Mouse (Mus musculus): ENCODE results near the gene Kdr. TPM values are rescaled to one million over a fixed set of nuclear protein-coding genes. Genes with fewer than 3 reads are reported as not detected.

Gene Kdr
- polyA plus RNA-seq, 1 experiment from 2014 or later, result 26.9 TPM

DNA sequence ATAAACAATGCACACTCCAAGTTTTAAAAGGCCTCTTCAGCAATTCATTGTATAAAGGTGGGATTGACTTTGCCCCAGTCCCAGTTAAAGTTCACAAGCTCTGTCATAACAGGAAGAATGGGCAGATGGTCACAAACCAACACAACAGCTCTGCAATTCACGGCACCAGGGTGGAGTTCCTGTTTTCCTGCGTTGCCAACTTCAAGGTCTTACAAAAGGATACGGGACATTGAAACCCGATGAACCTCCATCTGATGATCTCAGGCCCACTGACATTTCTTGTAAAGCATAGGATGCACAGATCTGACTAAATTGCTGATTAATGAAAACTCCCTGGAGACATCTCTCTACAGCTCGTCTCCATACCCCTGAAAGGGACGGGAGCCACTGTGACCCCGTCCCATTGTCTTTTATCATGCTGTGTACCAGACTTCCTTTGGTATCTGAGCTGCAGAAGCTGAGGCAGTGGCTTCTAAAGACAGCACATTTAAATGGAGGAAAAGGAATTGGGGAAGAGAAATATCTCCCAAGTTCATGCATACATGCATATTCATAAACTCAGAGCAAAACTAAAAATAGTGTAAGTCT, 3.6 kb downstream of the Kdr start:
- 63% methylated on average over 7 of the region's 7 CpGs for WGBS
- H3K4me3 ChIP-seq (replicated peaks; ENCODE audit: low read depth, low read length), result no peak overlapping the region
- H3K27ac ChIP-seq (replicated peaks; ENCODE audit: low read depth, low read length), result no peak overlapping the region
- H3K4me1 ChIP-seq (ENCODE audit: control insufficient read depth, insufficient read depth, low read length), result peaks cover 18% of the 10 kb centered on the region
- no peaks in the 10 kb centered on the region for H3K9me3 ChIP-seq (ENCODE audit: control insufficient read depth, low read length)
- peaks cover 36% of the 10 kb centered on the region for H3K27me3 ChIP-seq (ENCODE audit: control insufficient read depth, insufficient read depth, low read length)
- no peak overlapping the region for H3K9ac ChIP-seq (replicated peaks; ENCODE audit: low read length)
- ATAC-seq (ENCODE audit: low FRiP score, low TSS enrichment) (no peak), DNase-seq (no peak)
- no peaks in the 10 kb centered on the region for H3K36me3 ChIP-seq (ENCODE audit: control insufficient read depth, insufficient read depth, low read length)
- no peak overlapping the region for H3K4me2 ChIP-seq (ENCODE audit: low read length)

DNA sequence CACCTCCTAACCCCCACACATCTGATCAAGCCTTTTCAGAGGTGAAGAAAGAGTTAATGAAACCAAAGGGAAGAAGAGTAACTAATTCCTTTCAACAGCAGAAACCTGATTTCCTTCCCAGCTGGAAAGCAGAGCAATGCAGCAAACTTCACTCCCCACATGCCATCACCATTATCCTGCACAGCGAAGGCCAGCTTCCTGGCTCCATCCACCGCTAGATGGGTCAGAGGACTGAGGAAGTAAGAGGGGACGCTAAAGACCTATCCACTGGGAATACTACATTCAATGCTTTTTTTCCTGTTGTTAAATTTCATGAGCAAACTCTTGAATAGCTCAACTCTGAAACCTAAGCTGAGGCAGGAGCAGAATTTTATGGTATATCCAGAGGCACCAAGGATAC, 8.4 kb downstream of the Kdr start:
- H3K9me3 ChIP-seq (ENCODE audit: control insufficient read depth, low read length), result no peaks in the 10 kb centered on the region
- no peak overlapping the region for H3K9ac ChIP-seq (replicated peaks; ENCODE audit: low read length)
- no peak overlapping the region for H3K27ac ChIP-seq (replicated peaks; ENCODE audit: low read depth, low read length)
- H3K4me2 ChIP-seq (ENCODE audit: low read length), result no peak overlapping the region
- no peak overlapping the region for H3K4me3 ChIP-seq (replicated peaks; ENCODE audit: low read depth, low read length)
- WGBS, result 37% methylated on average over 3 of the region's 3 CpGs
- H3K27me3 ChIP-seq (ENCODE audit: control insufficient read depth, insufficient read depth, low read length), result no peaks in the 10 kb centered on the region
- no peaks in the 10 kb centered on the region for H3K4me1 ChIP-seq (ENCODE audit: control insufficient read depth, insufficient read depth, low read length)
- ATAC-seq (ENCODE audit: low FRiP score, low TSS enrichment) (no peak), DNase-seq (no peak)
- H3K36me3 ChIP-seq (ENCODE audit: control insufficient read depth, insufficient read depth, low read length), result no peaks in the 10 kb centered on the region

DNA sequence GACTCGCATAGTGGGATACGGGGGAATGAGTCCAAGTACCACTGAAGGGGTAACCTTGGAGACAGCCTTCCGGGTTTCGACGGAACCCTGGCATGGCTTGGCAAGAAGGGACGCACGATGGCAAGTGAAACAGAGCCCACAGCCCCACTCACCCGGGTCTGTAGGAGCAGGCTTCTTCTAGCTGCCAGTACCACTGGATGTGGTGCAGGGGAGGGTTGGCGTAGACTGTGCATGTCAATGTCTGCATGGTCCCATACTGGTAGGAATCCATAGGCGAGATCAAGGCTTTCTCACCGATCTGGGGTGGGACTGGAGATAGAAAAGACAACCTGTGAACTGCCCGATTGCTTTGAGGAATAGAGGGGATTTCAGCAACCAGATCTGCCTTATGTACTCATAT, 15.7 kb downstream of the Kdr start:
- Histone ChIP-seq H3K4me2 (ENCODE audit: low read length) (no peak overlapping the region), H3K4me1 (ENCODE audit: control insufficient read depth, insufficient read depth, low read length) (no peaks in the 10 kb centered on the region), H3K4me3 (replicated peaks; ENCODE audit: low read depth, low read length) (no peak overlapping the region), H3K27ac (replicated peaks; ENCODE audit: low read depth, low read length) (no peak overlapping the region), H3K9me3 (ENCODE audit: control insufficient read depth, low read length) (no peaks in the 10 kb centered on the region), H3K36me3 (ENCODE audit: control insufficient read depth, insufficient read depth, low read length) (no peaks in the 10 kb centered on the region), H3K27me3 (ENCODE audit: control insufficient read depth, insufficient read depth, low read length) (no peaks in the 10 kb centered on the region), H3K9ac (replicated peaks; ENCODE audit: low read length) (no peak overlapping the region)
- DNase-seq, result no peak
- no peak for ATAC-seq (ENCODE audit: low FRiP score, low TSS enrichment)
- WGBS, result 89% methylated on average over 12 of the region's 12 CpGs

DNA sequence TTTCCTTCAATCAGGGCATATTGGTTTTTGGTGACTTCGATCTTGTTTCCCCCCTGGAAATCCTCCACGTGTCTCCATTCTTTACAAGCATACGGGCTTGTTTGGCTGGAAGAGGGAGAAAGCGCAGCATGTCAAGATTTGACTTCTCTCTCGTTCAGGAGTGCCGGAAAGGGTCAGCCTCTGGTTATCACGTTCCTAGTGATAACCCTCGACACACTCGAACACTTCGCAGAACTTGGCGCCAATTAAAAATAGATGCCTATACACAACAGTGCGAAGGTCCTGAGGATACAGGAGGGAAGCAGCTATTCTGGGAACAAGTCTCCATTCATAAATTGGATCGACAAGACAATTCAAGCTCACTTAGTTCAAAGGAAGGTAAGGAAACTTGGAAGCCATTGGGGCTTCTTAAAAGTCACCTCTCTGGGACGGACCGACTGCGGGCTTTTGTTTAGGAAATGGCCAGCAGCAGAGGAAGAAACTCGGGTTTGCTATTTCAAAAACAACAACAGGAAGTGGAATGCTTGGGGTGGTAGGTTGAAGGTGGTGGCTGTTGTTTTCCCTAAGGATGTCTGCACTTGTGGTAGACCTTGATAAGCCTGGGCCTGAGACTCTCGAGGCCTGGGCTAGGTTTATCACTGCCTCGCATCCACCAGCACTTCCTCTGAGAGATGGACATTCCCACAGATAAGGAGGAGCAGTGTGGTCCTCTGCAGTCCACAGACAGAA, 16.4 kb downstream of the Kdr start:
- DNase-seq (no peak), ATAC-seq (ENCODE audit: low FRiP score, low TSS enrichment) (no peak)
- Histone ChIP-seq H3K36me3 (ENCODE audit: control insufficient read depth, insufficient read depth, low read length) (no peaks in the 10 kb centered on the region), H3K4me1 (ENCODE audit: control insufficient read depth, insufficient read depth, low read length) (no peaks in the 10 kb centered on the region), H3K4me2 (ENCODE audit: low read length) (no peak overlapping the region), H3K9ac (replicated peaks; ENCODE audit: low read length) (no peak overlapping the region), H3K9me3 (ENCODE audit: control insufficient read depth, low read length) (no peaks in the 10 kb centered on the region), H3K27me3 (ENCODE audit: control insufficient read depth, insufficient read depth, low read length) (no peaks in the 10 kb centered on the region), H3K4me3 (replicated peaks; ENCODE audit: low read depth, low read length) (no peak overlapping the region), H3K27ac (replicated peaks; ENCODE audit: low read depth, low read length) (no peak overlapping the region)
- 89% methylated on average over 19 of the region's 19 CpGs for WGBS

DNA sequence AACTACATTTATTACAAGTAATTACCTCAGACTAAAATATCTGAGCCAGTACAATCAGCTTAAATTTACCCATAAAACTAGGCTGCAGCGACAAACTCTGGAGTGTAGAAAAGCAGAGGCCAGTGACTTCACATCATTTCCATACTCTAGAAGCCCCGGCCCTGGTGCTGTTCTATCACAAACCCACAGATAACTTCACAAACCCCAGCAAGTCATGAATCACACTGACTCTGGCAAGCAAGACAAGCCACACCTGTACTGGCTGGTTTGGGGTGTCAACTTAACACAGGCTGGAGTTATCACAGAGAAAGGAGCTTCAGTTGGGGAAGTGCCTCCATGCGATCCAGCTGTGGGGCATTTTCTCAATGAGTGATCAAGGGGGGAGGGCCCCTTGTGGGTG, 18.4 kb downstream of the Kdr start:
- WGBS, result 82% methylated on average over 3 of the region's 3 CpGs
- DNase-seq, result no peak

DNA sequence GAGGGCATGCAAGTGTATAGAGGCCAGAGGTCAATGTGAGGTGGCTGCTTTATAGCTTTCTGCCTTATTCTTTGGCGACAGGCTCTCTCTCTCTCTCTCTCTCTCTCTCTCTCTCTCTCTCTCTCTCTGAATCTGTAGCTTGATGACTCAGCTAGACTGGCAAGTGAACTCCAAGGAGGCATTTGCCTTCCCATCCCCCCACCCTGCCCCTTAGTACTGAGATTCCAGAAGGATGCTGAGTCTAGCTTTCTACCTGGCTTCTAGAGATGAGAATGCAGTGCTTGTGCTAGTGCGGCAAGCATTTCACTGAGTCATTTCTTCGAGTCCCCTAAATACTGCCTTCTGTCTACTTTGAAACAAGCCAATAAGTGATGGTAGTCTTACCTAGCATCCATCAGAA, 21.7 kb downstream of the Kdr start:
- no peaks in the 10 kb centered on the region for H3K36me3 ChIP-seq (ENCODE audit: control insufficient read depth, insufficient read depth, low read length)
- H3K9me3 ChIP-seq (ENCODE audit: control insufficient read depth, low read length), result no peaks in the 10 kb centered on the region
- WGBS, result 86% methylated on average over 3 of the region's 3 CpGs
- no peaks in the 10 kb centered on the region for H3K4me1 ChIP-seq (ENCODE audit: control insufficient read depth, insufficient read depth, low read length)
- no peak overlapping the region for H3K9ac ChIP-seq (replicated peaks; ENCODE audit: low read length)
- ATAC-seq (ENCODE audit: low FRiP score, low TSS enrichment) (no peak), DNase-seq (no peak)
- no peak overlapping the region for H3K4me3 ChIP-seq (replicated peaks; ENCODE audit: low read depth, low read length)
- no peak overlapping the region for H3K4me2 ChIP-seq (ENCODE audit: low read length)
- no peaks in the 10 kb centered on the region for H3K27me3 ChIP-seq (ENCODE audit: control insufficient read depth, insufficient read depth, low read length)
- H3K27ac ChIP-seq (replicated peaks; ENCODE audit: low read depth, low read length), result no peak overlapping the region

More for the DNA sequence above, 18.4 kb downstream of the Kdr start:
- Histone ChIP-seq H3K27ac (replicated peaks; ENCODE audit: low read depth, low read length) (no peak overlapping the region), H3K4me3 (replicated peaks; ENCODE audit: low read depth, low read length) (no peak overlapping the region), H3K4me1 (ENCODE audit: control insufficient read depth, insufficient read depth, low read length) (no peaks in the 10 kb centered on the region), H3K4me2 (ENCODE audit: low read length) (no peak overlapping the region), H3K9me3 (ENCODE audit: control insufficient read depth, low read length) (no peaks in the 10 kb centered on the region), H3K36me3 (ENCODE audit: control insufficient read depth, insufficient read depth, low read length) (no peaks in the 10 kb centered on the region), H3K9ac (replicated peaks; ENCODE audit: low read length) (no peak overlapping the region), H3K27me3 (ENCODE audit: control insufficient read depth, insufficient read depth, low read length) (no peaks in the 10 kb centered on the region)
- no peak for ATAC-seq (ENCODE audit: low FRiP score, low TSS enrichment)

DNA sequence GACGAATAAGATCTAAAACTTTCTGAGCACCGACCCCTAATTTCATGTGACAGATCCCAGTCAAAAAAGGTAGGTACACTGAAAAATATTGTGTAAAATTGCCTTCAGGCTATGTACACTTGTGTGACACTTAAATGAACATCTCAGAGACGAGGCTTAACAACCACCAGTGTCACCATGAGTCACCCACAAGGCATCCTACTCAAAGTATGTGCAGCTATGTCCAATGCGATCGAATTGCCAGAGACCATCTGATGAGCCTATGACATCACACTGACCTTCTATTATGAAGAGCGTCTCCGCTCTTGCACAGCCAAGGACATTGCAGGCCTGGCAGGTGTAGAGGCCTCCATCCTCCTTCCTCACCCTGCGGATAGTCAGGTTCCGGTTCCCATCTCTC, 22.4 kb downstream of the Kdr start:
- Histone ChIP-seq H3K9ac (replicated peaks; ENCODE audit: low read length) (no peak overlapping the region), H3K9me3 (ENCODE audit: control insufficient read depth, low read length) (no peaks in the 10 kb centered on the region), H3K4me2 (ENCODE audit: low read length) (no peak overlapping the region), H3K27ac (replicated peaks; ENCODE audit: low read depth, low read length) (no peak overlapping the region), H3K4me1 (ENCODE audit: control insufficient read depth, insufficient read depth, low read length) (no peaks in the 10 kb centered on the region), H3K4me3 (replicated peaks; ENCODE audit: low read depth, low read length) (no peak overlapping the region), H3K27me3 (ENCODE audit: control insufficient read depth, insufficient read depth, low read length) (no peaks in the 10 kb centered on the region), H3K36me3 (ENCODE audit: control insufficient read depth, insufficient read depth, low read length) (no peaks in the 10 kb centered on the region)
- DNase-seq (no peak), ATAC-seq (ENCODE audit: low FRiP score, low TSS enrichment) (no peak)
- 93% methylated on average over 9 of the region's 9 CpGs for WGBS

DNA sequence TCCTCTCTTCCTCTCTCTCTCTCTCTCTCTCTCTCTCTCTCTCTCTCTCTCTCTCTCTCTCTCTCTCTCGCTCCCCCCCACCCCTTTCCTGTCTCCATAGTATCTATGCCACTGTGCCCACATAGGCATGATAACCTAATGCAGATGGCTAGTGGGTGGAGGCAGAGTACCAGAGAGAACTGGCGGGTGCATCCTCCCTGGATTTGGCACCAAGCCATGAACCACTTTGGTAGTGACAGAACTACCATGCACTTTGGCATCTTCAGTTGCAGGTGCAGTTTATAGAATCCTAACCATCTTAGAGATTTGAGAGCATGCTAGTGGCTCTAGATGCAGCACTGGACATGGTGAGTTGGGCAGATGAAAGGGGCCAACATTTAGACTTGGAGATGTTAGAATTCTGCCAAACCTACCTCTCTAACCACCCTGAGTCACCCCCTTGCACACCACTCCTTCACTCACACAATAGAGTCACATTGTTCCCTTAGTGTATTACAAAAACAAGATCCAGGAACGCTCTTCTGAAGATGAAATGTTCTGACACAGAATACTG, 23.4 kb downstream of the Kdr start:
- Histone ChIP-seq H3K27me3 (ENCODE audit: control insufficient read depth, insufficient read depth, low read length) (no peaks in the 10 kb centered on the region), H3K27ac (replicated peaks; ENCODE audit: low read depth, low read length) (no peak overlapping the region), H3K4me2 (ENCODE audit: low read length) (no peak overlapping the region), H3K9me3 (ENCODE audit: control insufficient read depth, low read length) (no peaks in the 10 kb centered on the region), H3K9ac (replicated peaks; ENCODE audit: low read length) (no peak overlapping the region), H3K4me3 (replicated peaks; ENCODE audit: low read depth, low read length) (no peak overlapping the region), H3K36me3 (ENCODE audit: control insufficient read depth, insufficient read depth, low read length) (no peaks in the 10 kb centered on the region), H3K4me1 (ENCODE audit: control insufficient read depth, insufficient read depth, low read length) (no peaks in the 10 kb centered on the region)
- 86% methylated on average over 3 of the region's 3 CpGs for WGBS
- DNase-seq (no peak), ATAC-seq (ENCODE audit: low FRiP score, low TSS enrichment) (no peak)

DNA sequence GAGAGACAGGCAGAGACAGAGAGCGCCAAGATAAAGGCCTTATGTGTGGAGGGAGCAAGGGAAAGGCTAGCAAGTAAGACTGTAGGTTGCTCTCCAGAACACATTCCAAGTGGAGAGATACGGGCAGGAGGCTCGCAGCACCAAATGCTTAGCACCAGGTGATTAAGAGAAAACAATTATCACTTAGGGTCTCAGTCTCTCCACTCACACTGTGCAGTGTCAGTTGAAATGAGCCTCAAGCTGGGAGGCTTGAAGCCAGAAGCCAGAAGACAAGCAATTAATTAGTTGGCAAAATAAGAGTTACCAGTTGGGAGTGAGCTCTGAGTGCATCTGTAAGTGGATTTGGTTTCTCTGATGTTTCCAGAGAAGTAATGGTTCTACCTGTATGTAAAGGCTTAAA, 24.0 kb downstream of the Kdr start:
- Histone ChIP-seq H3K4me1 (ENCODE audit: control insufficient read depth, insufficient read depth, low read length) (no peaks in the 10 kb centered on the region), H3K36me3 (ENCODE audit: control insufficient read depth, insufficient read depth, low read length) (no peaks in the 10 kb centered on the region), H3K4me2 (ENCODE audit: low read length) (no peak overlapping the region), H3K9ac (replicated peaks; ENCODE audit: low read length) (no peak overlapping the region), H3K27ac (replicated peaks; ENCODE audit: low read depth, low read length) (no peak overlapping the region), H3K9me3 (ENCODE audit: control insufficient read depth, low read length) (no peaks in the 10 kb centered on the region), H3K27me3 (ENCODE audit: control insufficient read depth, insufficient read depth, low read length) (no peaks in the 10 kb centered on the region), H3K4me3 (replicated peaks; ENCODE audit: low read depth, low read length) (no peak overlapping the region)
- WGBS, result 72% methylated on average over 3 of the region's 3 CpGs
- ATAC-seq (ENCODE audit: low FRiP score, low TSS enrichment) (no peak), DNase-seq (no peak)
